Mouse (Mus musculus) stomach, postnatal 0 days (tissue): Measurements from ENCODE around the gene Ptpn13. TPM values are rescaled to one million over a fixed set of nuclear protein-coding genes. Genes with fewer than 3 reads are reported as not detected.

Source experiments
- ATAC-seq: fragments of 200-750 bp; cut with Nextera tagmentation; 2 replicates; pipeline ENCODE4 v1.8.0; 2017; ENCODE audit not compliant: low FRiP score, low TSS enrichment
- DNase-seq: peaks from one replicate; pipeline ENCODE4 v3.0.0-alpha.2; 2016; ENCODE audit warnings: low spot score
- H3K27ac ChIP-seq: fragments of 300-500 bp; sonication (generic); replicated peaks from 2 replicates; pipeline ENCODE4 v1.5.1; 2014; ENCODE audit warnings: mild to moderate bottlenecking, control low read depth
- H3K27me3 ChIP-seq: fragments of 300-500 bp; sonication (generic); 2 replicates; pipeline ENCODE4 v1.6.1; 2014; ENCODE audit warnings: low read length; ENCODE audit not compliant: control insufficient read depth, insufficient read depth
- H3K36me3 ChIP-seq: fragments of 300-500 bp; sonication (generic); 2 replicates; pipeline ENCODE4 v1.6.1; 2014; ENCODE audit warnings: low read length, mixed read lengths; ENCODE audit not compliant: control insufficient read depth, insufficient read depth
- H3K4me1 ChIP-seq: fragments of 300-500 bp; sonication (generic); replicated peaks from 2 replicates; pipeline ENCODE4 v1.6.1; 2014; ENCODE audit warnings: antibody characterized with exemption; ENCODE audit not compliant: control insufficient read depth, insufficient read depth
- H3K4me2 ChIP-seq: fragments of 300-500 bp; sonication (generic); replicated peaks from 2 replicates; pipeline ENCODE4 v1.6.1; 2014; ENCODE audit warnings: low read depth, mild to moderate bottlenecking, control low read depth, moderate library complexity
- H3K4me3 ChIP-seq: fragments of 300-500 bp; sonication (generic); 2 replicates; pipeline ENCODE4 v1.5.1; 2014; ENCODE audit warnings: low read depth, low read length, control low read depth
- H3K9ac ChIP-seq: fragments of 300-500 bp; sonication (generic); 2 replicates; pipeline ENCODE4 v1.6.1; 2014; ENCODE audit warnings: mild to moderate bottlenecking, low read length, control low read depth, mixed read lengths
- H3K9me3 ChIP-seq: fragments of 300-500 bp; sonication (generic); 2 replicates; pipeline ENCODE4 v1.6.1; 2016; ENCODE audit warnings: low read length; ENCODE audit not compliant: control insufficient read depth
- CTCF ChIP-seq: IDR thresholded peaks from 2 replicates; pipeline ENCODE4 v1.5.1; 2016; ENCODE audit warnings: antibody characterized with exemption, low read depth, mild to moderate bottlenecking, moderate library complexity
- EP300 ChIP-seq: optimal IDR thresholded peaks from 2 replicates; pipeline ENCODE3; 2016; ENCODE audit warnings: antibody characterized with exemption
- WGBS: fragments of 180-500 bp; shearing (Covaris S2); extraction: QIAGEN DNeasy Blood & Tissue Kit; methylation state at CpG from one replicate; pipeline ENCODE4 v1.1.7; 2014; 5-methylcytosine and 5-hydroxymethylcytosine counted together
- polyA plus RNA-seq: library from polyadenylated mRNA; unstranded; fragments of >200 nt; fragmentation: Nextera tagmentation; extraction: Ambion mirVana; gene quantifications from 2 replicates; pipeline ENCODE4 v1.2.1, GENCODE M21; 2015

Gene Ptpn13
- polyA plus RNA-seq, 1 experiment from 2014 or later = 7.6 TPM

- under 1% methylated on average over 31 of the region's 67 CpGs for WGBS
- peak; percentile 63 for DNase-seq
- H3K4me1 ChIP-seq = no peaks in the 10 kb centered on the region
Observed at GRCm38 (mm10) chr5:103425363-103426031, 505 bp downstream of the Ptpn13 start.

GRCm38 (mm10) chr5:103426250-103426649 is 1.3 kb downstream of the Ptpn13 start:
- TF ChIP-seq CTCF = no peak
- no peak for TF ChIP-seq EP300
- Histone ChIP-seq H3K4me3 (peak overlapping the region; percentile 89), H3K4me1 (no peaks in the 10 kb centered on the region), H3K27ac (peak overlapping the region; percentile 91; the same call in 1 of the 2 replicates), H3K4me2 (peak overlapping the region; percentile 94), H3K9me3 (no peaks in the 10 kb centered on the region), H3K27me3 (no peaks in the 10 kb centered on the region), H3K36me3 (no peaks in the 10 kb centered on the region), H3K9ac (no peak overlapping the region)
- DNase-seq = no peak
- 17% methylated on average over 9 of the region's 9 CpGs for WGBS
- ATAC-seq = no peak

More at GRCm38 (mm10) chr5:103425363-103426031, 505 bp downstream of the Ptpn13 start:
- no peak for TF ChIP-seq EP300
- no peak for TF ChIP-seq CTCF
- Histone ChIP-seq H3K36me3 (no peaks in the 10 kb centered on the region), H3K27me3 (no peaks in the 10 kb centered on the region), H3K9me3 (no peaks in the 10 kb centered on the region), H3K4me3 (peak overlapping the region; percentile 89), H3K9ac (peak overlapping the region; percentile 89), H3K27ac (peak overlapping the region; percentile 91), H3K4me2 (peak overlapping the region; percentile 94)
- peak; percentile 38 for ATAC-seq

GRCm38 (mm10) chr5:103430986-103431385 is 6.0 kb downstream of the Ptpn13 start:
- Histone ChIP-seq H3K4me3 (no peak overlapping the region), H3K27ac (no peak overlapping the region), H3K27me3 (no peaks in the 10 kb centered on the region), H3K9me3 (no peaks in the 10 kb centered on the region), H3K4me1 (peaks cover 3% of the 10 kb centered on the region; the same call in 1 of the 2 replicates), H3K9ac (no peak overlapping the region), H3K4me2 (no peak overlapping the region), H3K36me3 (no peaks in the 10 kb centered on the region)
- TF ChIP-seq CTCF = no peak
- TF ChIP-seq EP300 = no peak
- DNase-seq = no peak
- 72% methylated on average over 3 of the region's 3 CpGs for WGBS
- no peak for ATAC-seq

GRCm38 (mm10) chr5:103431479-103431878 is 6.5 kb downstream of the Ptpn13 start:
- Histone ChIP-seq H3K27me3 (no peaks in the 10 kb centered on the region), H3K4me2 (no peak overlapping the region), H3K4me1 (peaks cover 6% of the 10 kb centered on the region; the same call in 1 of the 2 replicates), H3K36me3 (no peaks in the 10 kb centered on the region), H3K9ac (no peak overlapping the region), H3K9me3 (no peaks in the 10 kb centered on the region), H3K27ac (no peak overlapping the region), H3K4me3 (no peak overlapping the region)
- DNase-seq (no peak), ATAC-seq (no peak)
- no peak for TF ChIP-seq CTCF
- no peak for TF ChIP-seq EP300
- WGBS = 72% methylated on average over 3 of the region's 3 CpGs

GRCm38 (mm10) chr5:103436039-103436944 is 11.3 kb downstream of the Ptpn13 start:
- H3K27me3 ChIP-seq = no peaks in the 10 kb centered on the region
- no peak overlapping the region for H3K9ac ChIP-seq
- 17% methylated on average over 19 of the region's 19 CpGs for WGBS
- peaks cover 6% of the 10 kb centered on the region; the same call in 1 of the 2 replicates for H3K4me1 ChIP-seq
- no peaks in the 10 kb centered on the region for H3K9me3 ChIP-seq
- peak overlapping the region; percentile 46 for H3K4me2 ChIP-seq
- ATAC-seq (peak; percentile 54; the same call in 1 of the 2 replicates), DNase-seq (peak; percentile 66)
- TF ChIP-seq CTCF = no peak
- TF ChIP-seq EP300 = no peak
- H3K4me3 ChIP-seq = no peak overlapping the region
- H3K36me3 ChIP-seq = no peaks in the 10 kb centered on the region
- H3K27ac ChIP-seq = peak overlapping the region; percentile 37; the same call in 1 of the 2 replicates
